Mouse (Mus musculus): ENCODE measurements around the gene Rbm10.
A peak's percentile ranks its signal among the peaks of the same experiment; 100 is the strongest.

- no peak for TF ChIP-seq MEF2A (IDR thresholded peaks at IDR 0.05; ENCODE audit: borderline replicate concordance, low read depth, low read length)
- TF ChIP-seq ZC3H11A (IDR thresholded peaks at IDR 0.05; ENCODE audit: low read depth, low read length) = no peak
- TF ChIP-seq ZNF384 (IDR thresholded peaks at IDR 0.05; ENCODE audit: low read depth, low read length) = no peak
- TF ChIP-seq CTCF (conservative IDR thresholded peaks at IDR 0.05 in 1 of 2, IDR thresholded peaks at IDR 0.05 in 1 of 2; ENCODE audit: low read depth in 2 of 2, low read length in 2 of 2) = no peak
- no peak for TF ChIP-seq EP300 (IDR thresholded peaks at IDR 0.05; ENCODE audit: low read length)
- TF ChIP-seq CHD1 (IDR thresholded peaks at IDR 0.05; ENCODE audit: low read depth, low read length) = 0 out of 2 replicates have a peak, but pooled peaks have one; percentile 0
- TF ChIP-seq GABPA (IDR thresholded peaks at IDR 0.05; ENCODE audit: insufficient replicate concordance, low read depth, low read length) = no peak
- no peak for TF ChIP-seq POLR2A (IDR thresholded peaks at IDR 0.05; ENCODE audit: low read depth, low read length)
- TF ChIP-seq HCFC1 (IDR thresholded peaks at IDR 0.05; ENCODE audit: low read depth, low read length) = peak; percentile 26; the same call in 1 of the 2 replicates
- no peak for TF ChIP-seq MYC (IDR thresholded peaks at IDR 0.05; ENCODE audit: low read depth, low read length)
- TF ChIP-seq NRF1 (IDR thresholded peaks at IDR 0.05; ENCODE audit: low read depth, low read length) = no peak
- TF ChIP-seq POLR2AphosphoS2 (IDR thresholded peaks at IDR 0.05; ENCODE audit: low read depth, low read length) = no peak
Observed at GRCm38 (mm10) chrX:20687519-20688067, 70.3 kb downstream of the Rbm10 start, which contains the start of gene Cdk16.

Data from CH12.LX (cell line).